Mouse (Mus musculus): ENCODE results near the gene Eogt.

Gene Eogt

GRCm38 (mm10) chr6:97104264-97104852 lies 44.6 kb downstream of the Eogt start:
- no peak for DNase-seq (ENCODE audit: low read depth)

- no peak for DNase-seq (ENCODE audit: low read depth)
These were observed 46.9 kb downstream of the Eogt start for GRCm38 (mm10) chr6:97101958-97102702.

- no peak for DNase-seq (ENCODE audit: low read depth)
These were observed 47.6 kb downstream of the Eogt start for GRCm38 (mm10) chr6:97101190-97101957.

- DNase-seq (ENCODE audit: low read depth), result no peak
These were observed 66.6 kb downstream of the Eogt start for GRCm38 (mm10) chr6:97082336-97082735.

- no peak for DNase-seq (ENCODE audit: low read depth)
These were observed 69.0 kb downstream of the Eogt start for GRCm38 (mm10) chr6:97080016-97080415.

- DNase-seq (ENCODE audit: low read depth), result no peak
These were observed 88.8 kb downstream of the Eogt start, which contains the start of gene Fam19a4 for GRCm38 (mm10) chr6:97060074-97060681. Gene Fam19a4, minus strand, starts transcription at chr6:97060413.
